Mouse (Mus musculus) liver, embryonic 12.5 days (tissue): ENCODE data around the gene Ush2a. TPM values are rescaled to one million over a fixed set of nuclear protein-coding genes. Genes with fewer than 3 reads are reported as not detected.
A peak's percentile ranks its signal among the peaks of the same experiment; 100 is the strongest.

Source experiments
- ATAC-seq: fragments of 200-750 bp; cut with Nextera tagmentation; 2 replicates; pipeline ENCODE4 v1.8.0; 2017; ENCODE audit warnings: moderate number of reproducible peaks, mild to moderate bottlenecking, moderate library complexity
- H3K27ac ChIP-seq: fragments of 300-500 bp; sonication (generic); 2 replicates; pipeline ENCODE4 v1.5.1; 2016; ENCODE audit warnings: mild to moderate bottlenecking
- H3K27me3 ChIP-seq: fragments of 300-500 bp; sonication (generic); replicated peaks from 2 replicates; pipeline ENCODE4 v1.6.1; 2016; ENCODE audit warnings: mild to moderate bottlenecking, moderate library complexity
- H3K36me3 ChIP-seq: fragments of 300-500 bp; sonication (generic); 2 replicates; pipeline ENCODE4 v1.6.1; 2016; ENCODE audit warnings: mild to moderate bottlenecking, moderate library complexity
- H3K4me1 ChIP-seq: fragments of 300-500 bp; sonication (generic); 2 replicates; pipeline ENCODE4 v1.6.1; 2016
- H3K4me2 ChIP-seq: fragments of 300-500 bp; sonication (generic); 2 replicates; pipeline ENCODE4 v1.6.1; 2016; ENCODE audit warnings: mild to moderate bottlenecking, moderate library complexity
- H3K4me3 ChIP-seq: fragments of 300-500 bp; sonication (generic); 2 replicates; pipeline ENCODE4 v1.5.1; 2016; ENCODE audit warnings: mild to moderate bottlenecking, moderate library complexity
- H3K9ac ChIP-seq: fragments of 300-500 bp; sonication (generic); 2 replicates; pipeline ENCODE4 v1.6.1; 2016; ENCODE audit warnings: mild to moderate bottlenecking, moderate library complexity
- H3K9me3 ChIP-seq: fragments of 300-500 bp; sonication (generic); replicated peaks from 2 replicates; pipeline ENCODE4 v1.6.1; 2016; ENCODE audit warnings: mild to moderate bottlenecking, moderate library complexity
- WGBS: fragments of 180-500 bp; shearing (Covaris S2); methylation state at CpG from one replicate; pipeline ENCODE4 v1.1.7; 2016; ENCODE audit not compliant: insufficient replicate concordance; 5-methylcytosine and 5-hydroxymethylcytosine counted together
- polyA plus RNA-seq: library from polyadenylated mRNA; unstranded; fragments of >200 nt; fragmentation: Nextera tagmentation; extraction: Ambion mirVana; gene quantifications from 2 replicates; pipeline ENCODE4 v1.2.1, GENCODE M21; 2016

The Ush2a gene
- polyA plus RNA-seq, 1 experiment from 2014 or later: 0.06 TPM

DNA sequence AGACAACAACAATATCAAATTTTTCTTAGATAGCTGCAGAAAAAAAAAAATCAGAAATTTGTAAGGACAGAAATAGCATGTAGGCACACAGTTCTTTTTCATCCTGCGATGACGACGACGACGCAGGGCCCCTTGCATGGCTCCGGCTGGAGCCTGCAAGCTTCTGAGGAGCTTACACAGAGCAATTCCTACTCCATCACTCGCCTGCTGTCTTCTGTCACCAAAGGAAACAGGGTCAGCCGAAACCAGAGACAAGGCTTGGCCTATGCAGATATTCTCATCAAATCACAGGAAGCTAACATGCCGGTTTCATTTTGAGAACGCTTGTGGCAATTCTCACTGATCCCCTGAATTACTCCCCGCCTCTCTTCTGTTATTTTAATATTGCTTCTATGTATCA lies 604.7 kb downstream of the Ush2a start:
- Histone ChIP-seq H3K9ac (no peak overlapping the region), H3K36me3 (no peaks in the 10 kb centered on the region), H3K4me3 (no peak overlapping the region), H3K9me3 (no peaks in the 10 kb centered on the region), H3K27ac (no peak overlapping the region), H3K27me3 (no peaks in the 10 kb centered on the region), H3K4me2 (no peak overlapping the region), H3K4me1 (no peaks in the 10 kb centered on the region)
- 75% methylated on average over 11 of the region's 11 CpGs for WGBS
- ATAC-seq: no peak

DNA sequence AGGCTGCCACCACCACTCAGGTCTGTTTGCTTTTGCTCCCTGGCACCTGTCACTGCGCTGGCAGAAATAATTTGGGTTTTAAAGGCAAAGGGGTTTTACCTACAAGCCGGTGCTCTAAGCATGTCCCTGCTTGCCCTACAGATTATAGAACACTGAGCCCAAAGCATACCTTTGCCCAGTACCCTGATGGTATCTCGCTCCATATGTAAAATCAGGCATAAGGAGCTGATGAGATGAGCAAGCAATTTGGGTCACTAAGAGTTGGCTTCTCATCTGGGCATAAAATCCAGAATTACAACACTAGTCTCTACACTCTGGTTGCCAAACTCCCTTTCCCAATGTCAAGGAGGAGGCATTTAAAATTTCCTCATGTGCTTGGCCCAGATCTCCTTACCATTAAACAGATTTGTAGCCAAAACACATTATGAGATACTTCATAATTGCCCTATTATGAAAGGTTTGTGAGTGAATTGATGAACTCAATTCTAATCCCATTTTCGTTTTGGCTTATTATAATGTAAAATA lies 616.8 kb downstream of the Ush2a start:
- H3K4me1 ChIP-seq: no peaks in the 10 kb centered on the region
- H3K36me3 ChIP-seq: no peaks in the 10 kb centered on the region
- no peak overlapping the region for H3K9ac ChIP-seq
- ATAC-seq: no peak
- 70% methylated on average over 4 of the region's 4 CpGs for WGBS
- no peak overlapping the region for H3K27ac ChIP-seq
- no peak overlapping the region for H3K4me2 ChIP-seq
- no peaks in the 10 kb centered on the region for H3K9me3 ChIP-seq
- no peak overlapping the region for H3K4me3 ChIP-seq
- H3K27me3 ChIP-seq: no peaks in the 10 kb centered on the region

GRCm38 (mm10) chr1:188896906-188897551 lies 635.2 kb downstream of the Ush2a start:
- H3K4me2 ChIP-seq: peak overlapping the region; percentile 57
- H3K4me3 ChIP-seq: no peak overlapping the region; the same call in 1 of the 2 replicates
- peak overlapping the region; percentile 49; the same call in 1 of the 2 replicates for H3K27ac ChIP-seq
- H3K9ac ChIP-seq: no peak overlapping the region; the same call in 1 of the 2 replicates
- WGBS: 26% methylated on average over 4 of the region's 4 CpGs
- no peaks in the 10 kb centered on the region for H3K9me3 ChIP-seq
- ATAC-seq: peak; percentile 92
- peaks cover 40% of the 10 kb centered on the region for H3K4me1 ChIP-seq
- H3K27me3 ChIP-seq: no peaks in the 10 kb centered on the region; the same call in 1 of the 2 replicates
- no peaks in the 10 kb centered on the region for H3K36me3 ChIP-seq

- H3K36me3 ChIP-seq: no peaks in the 10 kb centered on the region
- H3K4me1 ChIP-seq: no peaks in the 10 kb centered on the region
- no peak for ATAC-seq
- no peak overlapping the region for H3K9ac ChIP-seq
- no peak overlapping the region for H3K27ac ChIP-seq
- H3K27me3 ChIP-seq: no peaks in the 10 kb centered on the region
- H3K4me3 ChIP-seq: no peak overlapping the region
- WGBS: 63% methylated on average over 10 of the region's 10 CpGs
- no peak overlapping the region for H3K4me2 ChIP-seq
- no peaks in the 10 kb centered on the region for H3K9me3 ChIP-seq
Measured at GRCm38 (mm10) chr1:188904091-188904490, 642.3 kb downstream of the Ush2a start.

GRCm38 (mm10) chr1:188906175-188906574 lies 644.4 kb downstream of the Ush2a start:
- H3K9me3 ChIP-seq: no peaks in the 10 kb centered on the region
- H3K4me3 ChIP-seq: no peak overlapping the region
- H3K9ac ChIP-seq: no peak overlapping the region
- H3K4me1 ChIP-seq: no peaks in the 10 kb centered on the region
- H3K4me2 ChIP-seq: no peak overlapping the region
- 67% methylated on average over 7 of the region's 7 CpGs for WGBS
- H3K27me3 ChIP-seq: no peaks in the 10 kb centered on the region
- no peaks in the 10 kb centered on the region for H3K36me3 ChIP-seq
- ATAC-seq: no peak
- H3K27ac ChIP-seq: no peak overlapping the region

DNA sequence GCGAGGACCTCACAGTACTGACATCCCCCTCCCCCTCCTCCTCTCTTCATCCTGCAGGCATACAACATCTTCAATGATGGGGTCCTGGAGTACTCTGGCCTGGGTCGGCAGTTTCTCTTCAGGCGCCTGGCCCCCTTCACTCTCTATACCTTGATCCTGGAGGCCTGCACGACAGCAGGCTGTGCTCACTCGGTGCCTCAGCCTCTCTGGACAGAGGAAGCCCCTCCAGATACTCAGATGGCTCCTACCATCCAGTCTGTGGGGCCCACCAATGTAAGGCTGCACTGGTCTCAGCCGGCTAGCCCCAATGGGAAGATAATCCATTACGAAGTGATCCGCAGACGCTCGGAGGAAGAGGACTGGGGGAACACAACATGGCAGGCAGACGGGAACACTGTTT lies 648.8 kb downstream of the Ush2a start:
- no peak for ATAC-seq
- Histone ChIP-seq H3K36me3 (no peaks in the 10 kb centered on the region), H3K27ac (no peak overlapping the region), H3K9ac (no peak overlapping the region), H3K4me1 (no peaks in the 10 kb centered on the region), H3K4me2 (no peak overlapping the region), H3K9me3 (no peaks in the 10 kb centered on the region), H3K4me3 (no peak overlapping the region), H3K27me3 (no peaks in the 10 kb centered on the region)
- 81% methylated on average over 11 of the region's 11 CpGs for WGBS

DNA sequence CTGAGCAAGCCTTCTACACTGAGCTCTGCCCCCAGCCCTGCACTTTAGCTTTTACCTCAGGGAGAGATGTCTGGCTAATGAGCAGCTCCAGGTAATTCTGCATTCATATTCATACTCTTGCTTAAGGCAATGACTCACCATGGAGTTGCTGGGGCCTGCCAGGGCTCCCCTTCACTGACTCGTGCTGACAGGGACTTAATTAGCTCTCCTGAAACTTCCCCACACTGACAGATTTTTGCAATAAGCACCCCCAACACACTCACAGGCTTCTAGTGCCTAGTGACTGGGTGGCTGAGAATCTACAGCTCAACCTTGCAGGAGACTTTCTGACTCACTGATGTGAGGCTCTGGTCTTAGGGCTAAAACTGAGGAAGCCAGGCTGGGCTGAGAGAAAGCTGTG lies 658.1 kb downstream of the Ush2a start:
- ATAC-seq: no peak
- Histone ChIP-seq H3K4me3 (no peak overlapping the region), H3K4me2 (no peak overlapping the region), H3K9ac (no peak overlapping the region), H3K36me3 (no peaks in the 10 kb centered on the region), H3K27ac (no peak overlapping the region), H3K27me3 (no peaks in the 10 kb centered on the region), H3K4me1 (no peaks in the 10 kb centered on the region), H3K9me3 (peaks cover 6% of the 10 kb centered on the region; the same call in 1 of the 2 replicates)
- 16% methylated on average over 1 of the region's 1 CpGs for WGBS

DNA sequence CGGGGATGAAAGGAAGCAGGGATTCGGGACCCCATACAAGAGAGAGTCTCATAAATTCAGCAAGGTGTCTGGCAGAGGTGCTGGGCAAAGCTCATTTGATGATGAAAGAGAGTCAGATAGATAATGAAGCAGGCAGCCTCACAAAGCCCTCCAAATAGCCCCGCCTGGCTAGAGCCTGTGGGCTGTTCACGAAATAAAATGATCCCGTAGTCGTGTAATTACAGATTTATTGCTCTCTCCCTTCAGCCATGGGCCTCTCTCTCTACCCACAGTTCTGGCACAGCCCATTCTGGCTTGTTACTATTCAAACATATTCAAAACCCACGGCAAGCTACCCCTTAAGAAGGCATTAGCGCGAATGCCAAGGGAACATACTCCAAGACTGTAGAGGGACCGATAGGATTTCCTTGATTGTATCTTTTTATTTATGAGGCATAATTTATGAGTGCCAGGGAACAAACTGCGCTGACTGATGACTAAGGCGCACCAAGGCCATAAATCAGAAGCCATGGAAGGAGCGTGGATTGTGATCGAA lies 675.5 kb downstream of the Ush2a start:
- 84% methylated on average over 14 of the region's 14 CpGs for WGBS
- Histone ChIP-seq H3K27me3 (no peaks in the 10 kb centered on the region), H3K9ac (no peak overlapping the region), H3K27ac (no peak overlapping the region), H3K9me3 (no peaks in the 10 kb centered on the region), H3K36me3 (no peaks in the 10 kb centered on the region), H3K4me2 (no peak overlapping the region), H3K4me3 (no peak overlapping the region), H3K4me1 (no peaks in the 10 kb centered on the region)
- ATAC-seq: no peak

GRCm38 (mm10) chr1:188945326-188945725 lies 683.5 kb downstream of the Ush2a start:
- Histone ChIP-seq H3K4me2 (no peak overlapping the region), H3K4me3 (no peak overlapping the region), H3K27ac (no peak overlapping the region), H3K36me3 (no peaks in the 10 kb centered on the region), H3K9ac (no peak overlapping the region), H3K27me3 (no peaks in the 10 kb centered on the region; the same call in 1 of the 2 replicates), H3K9me3 (no peaks in the 10 kb centered on the region), H3K4me1 (peaks cover 13% of the 10 kb centered on the region)
- WGBS: 18% methylated on average over 8 of the region's 8 CpGs
- no peak; the same call in 1 of the 2 replicates for ATAC-seq

DNA sequence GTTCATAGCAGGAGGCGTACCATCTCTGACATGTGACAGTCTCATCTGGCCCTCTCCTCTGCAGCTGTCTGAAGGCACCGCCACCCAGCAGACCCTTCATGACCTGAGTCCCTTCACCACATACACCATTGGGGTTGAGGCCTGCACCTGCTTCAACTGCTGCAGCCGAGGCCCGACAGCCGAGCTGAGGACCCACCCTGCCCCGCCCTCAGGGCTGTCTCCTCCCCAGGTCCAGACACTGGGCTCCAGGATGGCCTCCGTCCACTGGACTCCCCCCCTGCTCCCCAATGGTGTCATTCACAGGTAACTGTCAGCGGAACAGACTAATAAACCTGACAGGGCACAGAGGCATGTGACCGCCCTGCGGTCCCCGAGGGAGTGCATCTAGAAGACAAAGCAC lies 685.0 kb downstream of the Ush2a start:
- H3K9me3 ChIP-seq: no peaks in the 10 kb centered on the region
- no peak overlapping the region for H3K4me3 ChIP-seq
- no peak overlapping the region for H3K27ac ChIP-seq
- no peaks in the 10 kb centered on the region for H3K36me3 ChIP-seq
- H3K9ac ChIP-seq: no peak overlapping the region
- H3K4me2 ChIP-seq: no peak overlapping the region
- no peaks in the 10 kb centered on the region; the same call in 1 of the 2 replicates for H3K27me3 ChIP-seq
- ATAC-seq: peak; percentile 65
- H3K4me1 ChIP-seq: peaks cover 13% of the 10 kb centered on the region
- WGBS: 77% methylated on average over 11 of the region's 11 CpGs

- no peak for ATAC-seq
- H3K27me3 ChIP-seq: no peaks in the 10 kb centered on the region; the same call in 1 of the 2 replicates
- no peak overlapping the region for H3K4me2 ChIP-seq
- 42% methylated on average over 5 of the region's 5 CpGs for WGBS
- H3K9ac ChIP-seq: no peak overlapping the region
- H3K27ac ChIP-seq: no peak overlapping the region
- H3K36me3 ChIP-seq: no peaks in the 10 kb centered on the region
- no peak overlapping the region for H3K4me3 ChIP-seq
- H3K9me3 ChIP-seq: no peaks in the 10 kb centered on the region
- H3K4me1 ChIP-seq: peaks cover 13% of the 10 kb centered on the region
Measured at GRCm38 (mm10) chr1:188947794-188948193, 686.0 kb downstream of the Ush2a start.

- WGBS: 67% methylated on average over 9 of the region's 9 CpGs
- Histone ChIP-seq H3K4me3 (no peak overlapping the region), H3K27me3 (no peaks in the 10 kb centered on the region; the same call in 1 of the 2 replicates), H3K9ac (no peak overlapping the region), H3K27ac (no peak overlapping the region), H3K4me2 (no peak overlapping the region), H3K36me3 (no peaks in the 10 kb centered on the region), H3K9me3 (no peaks in the 10 kb centered on the region), H3K4me1 (peaks cover 13% of the 10 kb centered on the region)
- ATAC-seq: no peak
Measured at GRCm38 (mm10) chr1:188948276-188948675, 686.5 kb downstream of the Ush2a start.
